Mouse (Mus musculus) megakaryocyte progenitor cell, adult 5-6 weeks (primary cell): ENCODE results near the gene Spred2. TPM values are rescaled to one million over a fixed set of nuclear protein-coding genes. Genes with fewer than 3 reads are reported as not detected.
"Not testable (repeated sequence)": the region's sequence is repeated elsewhere in the genome, so short reads cannot be mapped to it uniquely, and the experiment has no call there.

Experiments
- ATAC-seq: replicated peaks from 2 replicates; pipeline ENCODE4 v1.8.0; 2016; ENCODE audit warnings: mild to moderate bottlenecking, moderate TSS enrichment, inconsistent platforms; ENCODE audit not compliant: poor library complexity
- total RNA-seq, 2 experiments: library from RNA; stranded (forward) in 1 of 2; stranded (reverse) in 1 of 2; fragments of 157-497, 149-512 nt in 1 of 2; fragments of 200-1000 nt in 1 of 2; gene quantifications; 2 replicates each; pipeline versions ENCODE4 v1.2.3 to v1.2.4; 2015 to 2017

The Spred2 gene
- total RNA-seq, 2 experiments from 2014 or later: 5.0 to 16.9 TPM

DNA sequence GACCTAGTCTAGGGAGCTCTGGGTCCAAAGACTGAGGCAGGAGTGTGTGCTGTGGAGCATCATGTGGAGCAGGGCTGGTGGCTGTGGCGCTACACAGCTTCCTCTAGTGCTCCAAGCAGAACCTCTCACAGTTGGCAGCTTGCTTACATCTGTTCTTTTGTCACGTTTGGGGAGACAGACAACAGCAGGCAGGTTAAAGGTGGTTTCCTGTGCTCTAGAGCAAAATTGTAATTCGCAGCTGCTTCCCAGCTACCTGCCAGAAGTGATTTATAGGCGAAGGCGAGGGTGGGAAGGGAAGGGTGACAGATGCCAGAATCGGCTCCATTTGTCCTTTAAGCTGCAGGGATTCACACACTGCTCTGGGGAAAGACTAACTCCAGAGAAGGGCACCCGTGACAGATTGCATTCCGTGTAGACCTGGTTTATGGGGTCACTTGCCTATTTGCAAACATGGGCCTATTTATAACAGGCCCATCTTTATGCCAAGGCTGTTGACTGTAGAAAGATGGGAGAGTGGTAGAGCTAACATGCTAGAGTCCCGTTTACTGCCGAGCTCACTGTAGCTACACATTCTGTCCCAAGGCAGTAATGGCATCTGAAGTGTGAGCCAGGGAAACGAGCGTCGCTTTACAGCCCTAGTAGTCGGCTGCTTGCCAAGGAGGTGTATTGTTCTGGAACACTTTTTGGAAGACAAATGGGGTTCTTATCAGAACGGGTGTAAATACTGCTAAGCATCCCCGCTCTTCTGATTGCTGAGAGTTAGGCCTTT is 87.2 kb downstream of the Spred2 start:
- no peak for ATAC-seq

DNA sequence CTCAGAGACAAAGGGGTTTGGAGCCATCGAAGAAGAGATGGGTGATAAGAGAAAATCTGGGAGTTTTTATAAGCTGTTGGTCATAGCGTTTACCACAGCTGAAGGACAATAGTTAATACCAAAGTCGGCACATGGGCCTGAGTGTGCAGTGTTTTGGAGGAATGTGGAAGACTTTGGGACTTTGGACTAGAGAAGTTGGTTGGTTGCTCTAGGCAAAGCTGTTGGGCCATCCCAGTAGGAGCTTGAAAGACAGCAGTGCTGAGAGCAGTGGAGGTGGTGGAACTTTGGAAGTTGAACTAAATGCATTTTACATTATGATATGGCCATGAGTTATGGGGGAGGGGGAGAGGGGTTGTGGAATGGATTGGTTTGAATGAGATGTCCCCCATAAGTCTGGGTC is 89.2 kb downstream of the Spred2 start:
- no peak for ATAC-seq

DNA sequence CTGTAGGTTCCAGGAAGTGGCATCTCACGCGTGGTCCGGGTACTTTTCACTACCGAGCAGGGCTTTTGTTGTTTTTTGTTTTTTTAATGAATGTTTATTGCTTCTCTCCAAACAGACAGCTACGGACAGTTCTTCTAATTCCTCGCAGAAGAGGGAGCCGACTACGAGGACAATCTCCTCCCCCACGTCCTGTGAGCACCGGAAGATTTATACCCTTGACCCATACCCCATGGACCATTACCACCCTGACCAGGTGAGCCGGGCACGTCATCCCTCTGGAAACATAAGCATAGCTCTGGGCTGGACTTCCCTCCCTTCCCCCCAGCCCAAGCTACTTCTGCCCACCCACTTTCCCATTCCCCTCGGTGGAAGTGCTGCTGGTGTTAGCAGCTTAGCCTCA is 93.8 kb downstream of the Spred2 start:
- no peak for ATAC-seq

DNA sequence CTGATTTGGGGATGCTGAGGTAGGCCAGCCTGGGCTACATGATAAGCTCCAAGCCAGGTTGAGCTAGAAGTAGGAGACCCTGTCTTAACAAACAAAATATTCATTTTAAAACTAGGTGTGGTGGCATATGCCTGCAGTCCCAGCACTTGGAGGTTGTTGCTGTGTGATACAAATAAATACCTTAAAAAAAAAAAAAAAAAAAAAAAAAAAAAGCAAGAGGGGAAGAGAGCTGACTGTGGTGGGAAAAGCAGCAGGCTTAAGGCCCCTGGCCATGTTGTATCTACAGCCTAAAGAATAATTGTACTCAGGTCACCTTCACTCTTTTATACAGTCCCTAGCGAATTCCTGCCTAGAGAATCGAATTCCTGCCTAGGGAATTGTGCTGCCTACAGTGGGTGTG is 94.7 kb downstream of the Spred2 start:
- ATAC-seq: no peak

DNA sequence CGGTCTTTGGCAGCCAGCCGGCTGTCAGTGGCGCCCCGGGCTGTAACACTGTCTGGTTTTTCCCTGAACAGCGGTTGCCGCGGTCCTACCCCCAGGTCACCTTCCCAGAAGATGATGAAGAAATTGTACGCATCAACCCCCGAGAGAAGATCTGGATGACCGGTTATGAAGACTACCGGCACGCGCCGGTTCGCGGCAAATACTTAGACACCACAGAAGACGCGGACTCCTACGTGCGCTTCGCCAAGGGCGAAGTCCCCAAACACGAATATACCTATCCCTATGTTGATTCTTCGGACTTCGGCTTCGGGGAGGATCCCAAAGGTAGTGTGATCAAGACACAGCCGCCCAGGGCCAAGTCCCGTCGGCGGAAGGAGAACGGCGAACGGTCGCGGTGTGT is 96.5 kb downstream of the Spred2 start:
- no peak for ATAC-seq

DNA sequence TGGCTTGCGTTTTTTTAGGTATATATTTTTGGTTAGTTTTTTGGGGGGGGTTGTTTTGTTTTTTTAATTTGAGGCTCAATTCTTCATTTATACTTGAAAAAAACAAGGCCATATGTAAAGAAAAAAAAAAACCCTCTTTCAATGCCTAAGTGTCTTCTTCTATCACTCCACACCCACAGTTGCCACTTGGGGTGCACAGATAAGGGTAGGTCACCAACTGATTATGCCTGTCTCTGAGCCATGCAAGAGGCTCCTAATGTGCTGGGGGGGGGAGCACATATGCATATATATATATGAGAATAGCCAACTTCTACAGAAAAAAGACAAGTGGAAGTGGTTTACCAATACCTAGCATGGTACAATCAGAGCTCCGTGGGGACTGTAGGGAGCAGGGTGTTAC is 98.3 kb downstream of the Spred2 start:
- ATAC-seq: peak; percentile 92

DNA sequence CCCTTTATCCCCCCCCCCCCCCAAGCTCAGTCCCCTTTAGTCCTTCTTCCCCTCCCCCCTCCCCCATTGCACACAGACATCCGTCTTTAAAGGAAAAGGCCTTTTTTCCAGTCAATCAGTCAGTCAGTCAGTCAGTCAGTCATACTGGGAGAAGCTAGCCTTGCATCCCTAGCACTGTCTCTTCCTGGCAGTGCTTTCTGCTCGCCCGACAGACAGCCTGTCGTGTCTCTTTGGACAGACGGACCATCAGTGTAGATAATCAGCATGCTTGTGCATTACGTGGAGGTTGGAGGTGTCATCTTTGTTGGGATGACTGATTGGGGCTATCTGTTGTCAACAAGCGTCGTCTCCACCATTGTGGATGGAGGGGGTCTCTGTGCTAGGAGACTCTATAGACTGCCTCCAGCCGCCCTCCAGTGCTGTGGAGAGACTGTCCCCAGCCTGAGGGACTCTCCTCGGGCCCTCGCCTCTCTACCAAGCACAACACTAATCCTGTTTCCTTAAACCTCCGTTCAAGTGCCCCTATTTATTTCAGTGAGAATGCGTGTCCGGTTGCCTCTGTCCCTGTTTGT is 98.8 kb downstream of the Spred2 start:
- 0 out of 2 replicates have a peak, but pooled peaks have one; percentile 16 for ATAC-seq

DNA sequence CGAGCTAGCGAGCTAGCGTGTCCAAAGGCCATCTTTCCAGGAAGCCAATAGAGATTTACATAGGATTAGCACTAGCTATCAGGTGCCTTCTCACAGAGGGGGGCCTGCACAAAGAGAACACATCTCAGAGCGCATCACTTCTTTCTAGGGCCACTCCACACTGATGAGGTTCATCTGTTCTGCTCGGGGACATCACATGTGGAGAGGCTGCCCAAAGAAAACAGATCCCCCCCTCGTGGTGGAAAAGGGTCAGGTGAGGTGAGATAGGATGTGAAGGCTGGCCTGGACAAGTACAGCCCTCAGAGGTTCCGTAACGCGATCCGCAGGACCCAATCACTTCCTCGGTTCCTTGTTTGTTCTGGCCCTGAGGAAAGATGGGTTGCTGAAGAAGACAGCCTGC is 101.7 kb downstream of the Spred2 start:
- no peak for ATAC-seq

DNA sequence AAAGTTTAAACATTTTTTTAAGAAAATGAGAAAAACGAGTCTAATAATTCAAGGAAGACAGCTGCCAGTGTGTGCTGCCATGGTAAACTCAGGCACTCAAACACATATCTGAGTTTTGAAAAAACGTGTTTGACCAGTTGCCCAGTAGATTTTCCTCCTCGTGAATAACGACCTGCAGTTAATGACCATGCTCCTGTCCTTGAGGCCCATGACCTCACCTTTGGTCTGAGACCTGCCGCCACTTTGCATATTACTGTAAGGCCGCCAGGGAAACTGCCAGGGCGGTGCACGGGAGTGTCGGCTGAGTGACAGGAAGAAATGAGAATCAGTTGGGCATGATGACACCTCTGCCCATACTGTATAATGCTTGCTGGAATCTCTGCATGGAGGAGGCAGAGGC is 103.5 kb downstream of the Spred2 start:
- no peak for ATAC-seq

DNA sequence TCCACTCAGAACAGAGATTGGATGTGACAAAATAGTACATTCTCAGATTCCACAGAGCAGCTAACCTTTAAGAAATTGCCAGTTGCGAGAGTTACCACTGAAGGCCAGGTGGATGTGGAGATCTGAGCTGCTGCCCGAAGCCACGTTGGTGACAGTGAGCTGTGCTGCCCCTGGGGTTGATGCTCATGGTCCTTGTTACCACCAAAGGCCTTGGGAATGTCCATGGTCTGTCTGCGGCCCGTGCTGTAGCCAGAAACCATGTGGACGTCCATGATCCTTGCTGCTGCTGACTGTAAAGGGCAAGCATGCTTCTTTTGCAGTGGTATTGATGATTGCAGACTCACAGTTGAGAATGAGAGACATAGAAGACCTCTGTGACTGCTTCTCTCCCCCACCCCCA is 104.2 kb downstream of the Spred2 start:
- no peak for ATAC-seq

DNA sequence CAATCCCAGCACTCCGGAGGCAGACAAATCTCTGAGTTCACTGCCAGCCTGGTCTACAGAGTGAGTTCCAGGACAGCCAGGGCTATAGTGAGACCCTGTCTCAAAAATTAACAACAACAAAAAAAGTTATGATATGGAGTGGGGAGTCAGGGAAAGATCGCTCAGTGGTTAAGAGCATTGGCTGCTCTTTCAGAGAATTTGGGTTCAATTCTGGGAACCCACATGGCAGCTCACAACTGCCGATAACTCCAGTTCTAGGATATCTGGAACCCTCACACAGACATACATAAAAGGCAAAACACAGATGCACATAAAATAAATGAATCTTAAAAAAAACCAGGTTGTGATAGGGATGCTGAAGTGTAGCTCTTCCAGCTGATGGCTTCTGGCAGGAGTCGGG is 104.8 kb downstream of the Spred2 start:
- ATAC-seq: no peak

DNA sequence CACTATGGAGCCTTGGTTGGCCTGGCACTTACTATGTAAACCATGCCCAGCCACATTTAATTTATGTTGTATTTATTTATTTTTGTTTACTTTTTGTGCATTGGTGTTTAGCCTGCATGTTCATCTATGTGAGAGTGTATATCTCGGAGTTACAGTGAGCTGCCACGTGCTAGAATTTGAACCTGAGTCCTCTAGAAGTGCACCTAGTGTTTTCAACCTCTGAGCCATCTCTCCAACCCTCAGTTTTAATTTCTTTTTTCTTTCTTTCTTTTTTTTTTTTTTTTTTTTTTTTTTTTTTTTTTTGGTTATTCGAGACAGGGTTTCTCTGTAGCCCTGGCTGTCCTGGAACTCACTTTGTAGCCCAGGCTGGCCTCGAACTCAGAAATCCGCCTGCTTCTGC is 106.8 kb downstream of the Spred2 start:
- not testable (repeated sequence) for ATAC-seq

DNA sequence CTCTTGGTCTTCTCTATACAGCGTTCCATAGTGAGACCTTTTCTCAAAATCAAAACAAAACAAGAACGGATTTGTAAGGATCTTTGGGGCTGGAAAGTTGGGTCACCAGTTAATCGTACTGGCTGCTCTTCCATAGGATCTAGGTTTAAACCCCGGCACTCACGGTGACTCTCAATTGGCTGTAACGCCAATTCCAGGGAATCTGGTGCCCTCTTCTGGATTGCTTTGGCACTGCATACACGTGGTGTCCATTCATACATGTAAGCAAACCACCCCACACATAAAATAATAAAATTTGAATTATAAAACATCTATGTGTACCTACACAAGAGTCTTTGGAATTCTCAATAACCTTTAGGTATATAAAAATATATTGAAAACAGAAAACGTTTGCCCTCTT is 107.4 kb downstream of the Spred2 start:
- ATAC-seq: peak; percentile 81

DNA sequence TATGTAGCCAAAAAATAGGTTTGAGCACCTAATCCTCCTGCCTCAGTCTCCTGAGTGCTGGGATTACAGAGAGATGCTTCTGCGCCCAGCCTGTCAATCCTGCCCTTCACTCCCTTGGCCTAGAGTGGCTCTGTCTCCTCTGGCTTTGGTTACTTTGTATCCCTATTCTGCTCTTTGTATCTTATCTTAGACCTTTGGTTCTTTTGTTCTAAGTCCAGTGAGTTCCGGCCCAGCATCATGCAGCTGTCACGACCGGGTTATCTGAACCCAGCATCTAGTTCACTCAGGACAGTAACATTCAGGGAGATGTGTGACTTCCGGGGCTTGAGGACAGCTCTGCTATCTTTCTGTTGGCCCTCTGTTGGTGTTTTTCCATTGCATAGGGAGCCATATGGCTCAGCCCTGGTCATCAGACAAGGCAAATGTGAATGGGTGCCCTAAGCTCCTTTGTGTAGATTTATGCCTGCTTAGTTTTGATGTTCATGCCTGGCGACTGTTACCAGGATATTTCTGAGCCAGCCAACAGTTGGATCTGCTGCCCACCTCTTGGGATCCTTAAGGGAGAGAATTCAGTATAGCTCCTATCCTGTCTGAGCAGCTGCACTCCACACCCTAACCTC is 109.5 kb downstream of the Spred2 start:
- ATAC-seq: no peak

DNA sequence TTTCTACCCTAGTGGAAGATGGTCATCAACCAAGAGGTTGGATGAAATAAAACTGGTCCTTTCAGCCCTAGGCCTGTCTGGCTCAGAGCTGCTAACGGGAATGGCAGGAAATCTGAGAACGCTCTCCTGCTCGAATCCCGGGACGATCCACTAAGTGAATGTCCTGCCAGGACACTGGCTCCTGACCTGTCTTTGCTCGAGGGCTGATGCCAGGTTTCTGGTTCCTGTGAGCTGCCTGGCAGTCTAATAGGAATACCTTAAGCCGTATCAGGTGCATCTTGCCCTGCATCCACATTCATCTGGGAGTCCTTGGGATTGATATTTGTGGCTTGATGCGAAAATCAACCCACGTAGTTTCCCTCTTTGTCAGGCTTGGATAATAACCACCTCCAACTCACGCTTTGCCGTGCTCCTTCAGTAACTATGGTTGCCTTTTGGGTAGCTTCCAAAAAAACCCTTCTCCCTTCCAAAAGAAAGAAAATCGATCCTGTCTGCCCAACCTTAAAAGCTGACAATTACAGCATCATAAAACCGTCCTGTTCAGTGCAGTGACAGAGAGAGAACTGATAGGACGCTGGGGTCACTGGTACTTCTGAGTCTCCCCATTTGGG is 110.3 kb downstream of the Spred2 start:
- ATAC-seq: no peak

DNA sequence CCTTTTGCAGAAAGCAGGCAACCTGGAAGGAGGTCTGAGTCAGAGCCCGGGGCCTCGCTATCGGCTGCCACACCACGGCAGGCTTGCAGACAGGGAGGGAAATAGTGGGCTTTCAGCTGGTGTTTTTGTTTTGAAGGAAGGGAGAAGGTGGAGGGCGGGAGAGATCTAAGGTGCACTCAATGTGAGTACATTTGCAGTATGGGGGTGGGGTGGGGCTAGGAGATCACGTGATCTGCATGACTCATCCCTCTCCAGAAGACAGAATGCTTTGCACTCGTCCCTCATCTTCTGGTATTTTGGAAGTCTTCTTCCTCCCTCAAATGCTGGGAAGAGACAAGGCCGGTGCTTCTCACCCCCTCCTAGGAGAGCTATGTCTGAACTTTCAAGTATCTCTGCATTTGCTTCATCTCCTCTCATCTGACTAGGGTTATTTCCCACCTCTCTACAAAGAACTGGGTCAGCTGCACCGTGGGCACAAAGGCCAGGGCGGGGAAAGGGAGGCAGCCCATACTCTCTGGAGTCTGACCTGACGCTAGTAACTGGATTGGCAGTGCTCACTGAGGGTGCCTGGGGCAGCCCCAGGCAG is 111.3 kb downstream of the Spred2 start:
- ATAC-seq: peak; percentile 66

DNA sequence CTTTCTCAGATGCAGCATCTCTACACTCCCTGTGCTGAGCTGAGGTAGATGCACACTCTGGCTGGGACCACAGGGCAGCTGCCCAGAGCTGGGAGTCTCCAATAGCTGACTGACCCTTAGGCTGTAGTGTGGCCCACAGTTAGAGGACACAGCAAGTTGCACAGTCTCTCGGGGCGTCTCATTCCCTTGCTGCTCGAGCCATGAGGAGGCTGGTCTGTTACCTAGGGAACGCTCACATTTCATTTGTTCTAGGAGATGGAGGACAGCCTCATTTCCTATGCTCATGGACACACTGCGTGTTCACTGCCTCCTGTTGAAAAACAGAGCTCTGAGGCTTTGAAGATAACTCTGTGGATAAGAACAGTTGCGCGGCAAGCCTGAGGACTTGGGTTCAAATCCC is 111.8 kb downstream of the Spred2 start:
- ATAC-seq: no peak

DNA sequence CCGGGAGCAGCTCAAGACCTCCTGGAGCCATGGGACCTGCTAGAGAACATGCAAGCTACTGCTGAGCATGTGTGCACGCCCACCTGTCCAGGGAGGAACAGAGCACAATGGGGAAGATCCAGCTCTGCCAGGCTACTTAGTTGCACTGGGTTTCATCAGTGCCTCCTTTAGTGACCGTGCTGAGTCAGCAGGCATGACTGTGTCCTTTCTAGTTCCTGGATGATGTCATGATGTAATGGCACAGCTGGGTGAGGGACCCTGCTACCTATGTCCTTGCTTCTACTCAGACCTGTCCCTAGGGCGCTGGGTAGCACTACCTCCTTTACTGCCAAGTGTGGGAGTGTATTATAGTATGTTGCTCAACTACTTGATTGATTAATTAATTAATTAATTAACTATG is 113.6 kb downstream of the Spred2 start:
- ATAC-seq: peak; percentile 55; the same call in 1 of the 2 replicates

DNA sequence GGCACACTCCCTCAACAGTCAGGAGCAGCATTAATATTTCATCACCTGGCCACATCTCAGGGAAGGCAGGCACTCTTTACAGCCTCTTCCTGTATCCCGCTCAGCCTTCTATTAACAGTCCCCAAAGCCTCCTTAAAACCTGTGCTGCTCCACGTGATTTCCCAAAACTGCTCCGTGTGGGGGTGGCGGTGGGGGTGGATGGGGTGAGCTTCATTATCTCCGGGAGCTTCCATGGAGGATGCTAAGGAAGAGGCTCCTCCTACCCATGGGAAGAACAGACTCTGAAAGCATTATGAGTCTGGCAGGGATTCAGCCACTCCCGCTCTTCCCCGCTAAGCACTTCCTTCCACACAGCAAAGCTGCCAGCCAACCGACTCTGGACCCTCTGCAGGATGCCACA is 114.5 kb downstream of the Spred2 start:
- ATAC-seq: no peak

DNA sequence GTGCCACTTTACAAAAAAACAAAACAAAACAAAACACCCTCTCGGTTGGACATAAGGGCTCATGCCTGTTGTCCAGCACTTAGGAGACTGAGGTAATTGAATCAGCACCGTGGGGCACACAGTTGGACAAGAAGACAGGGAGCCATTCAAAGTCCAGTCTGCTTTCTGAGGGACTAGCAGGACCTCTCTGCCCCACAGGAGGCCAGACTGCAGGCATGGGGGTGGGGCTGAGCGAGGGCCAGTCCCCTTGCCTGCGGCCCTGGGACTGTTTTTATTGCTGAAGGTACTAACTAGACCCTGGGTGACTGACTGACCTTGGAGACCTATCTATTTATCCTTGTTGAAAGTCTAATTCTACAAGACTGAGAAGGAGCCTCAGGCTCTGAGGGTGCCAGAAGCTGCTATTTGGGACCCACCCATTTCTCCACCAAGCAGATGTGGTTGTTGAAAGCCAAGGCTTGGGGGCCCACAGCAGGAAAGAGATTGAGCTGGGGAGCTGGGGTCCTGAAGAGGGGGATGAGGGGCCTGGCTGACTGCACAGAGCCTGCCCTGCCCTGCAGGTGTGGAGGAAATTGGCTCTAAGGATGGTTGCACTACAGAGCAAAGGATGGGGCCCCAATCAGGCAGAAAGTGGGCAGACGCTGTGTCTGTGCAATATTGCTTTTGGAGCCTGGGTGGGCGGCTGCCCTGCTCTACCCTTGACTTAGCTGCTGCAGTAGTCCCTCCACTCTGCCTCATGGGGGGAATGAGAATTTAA is 117.2 kb downstream of the Spred2 start:
- no peak for ATAC-seq

DNA sequence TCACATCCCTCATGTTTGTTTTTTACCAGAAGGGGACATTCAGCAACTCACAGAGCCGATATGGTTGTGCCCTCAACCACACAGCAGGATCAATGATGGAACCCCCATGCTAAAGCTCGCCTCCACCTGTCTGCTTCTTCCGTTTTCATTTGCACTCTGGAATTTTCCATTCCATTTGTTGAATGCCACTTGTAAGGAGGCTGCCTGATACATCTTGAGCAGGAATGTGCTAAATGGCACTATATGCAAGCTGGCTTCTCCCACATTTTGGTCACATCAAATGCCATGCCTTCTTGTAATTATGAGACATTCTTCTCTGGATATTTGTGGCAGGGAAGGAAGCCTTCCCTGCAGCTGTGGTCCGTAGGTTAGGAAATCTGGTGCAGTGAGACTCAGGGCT is 117.9 kb downstream of the Spred2 start:
- ATAC-seq: no peak
